8 mouse cellular contexts compared by ENCODE assay signal in genomic region chr7:24653681-24654080, GRCm38 (mm10). TPM values are rescaled to one million over a fixed set of nuclear protein-coding genes. Genes with fewer than 3 reads are reported as not detected.
A peak's percentile ranks its signal among the peaks of the same experiment; 100 is the strongest.
DNase-seq lines count a peak whose midpoint lies in the region; ATAC-seq and TF ChIP-seq lines count a peak whose summit lies in the region.

No protein-coding gene starts in this region.

- no peaks in the 10 kb centered on the region for H3K9me3 ChIP-seq in liver, embryonic 14.5 days (ENCODE audit: control insufficient read depth, low read length)

- TF ChIP-seq EP300 in liver, embryonic 14.5 days (IDR thresholded peaks at IDR 0.05; ENCODE audit: low read depth), result no peak

- 20% methylated on average over 7 of the region's 7 CpGs for WGBS in liver, embryonic 14.5 days (ENCODE audit: insufficient replicate concordance)

- H3K4me2 ChIP-seq in liver, embryonic 14.5 days (ENCODE audit: low read depth), result no peak overlapping the region

- H3K4me3 ChIP-seq in liver, embryonic 14.5 days (ENCODE audit: insufficient read depth in 1 of 2, low read depth in 2 of 2, low read length in 2 of 2), result no peak overlapping the region

- peaks cover 0 to 3% of the 10 kb centered on the region in 2 experiments; a peak in 1 of 4 replicates for H3K4me1 ChIP-seq in liver, embryonic 14.5 days (replicated peaks; ENCODE audit: control insufficient read depth in 2 of 2, insufficient read depth in 2 of 2, low read length in 1 of 2)

- no peaks in the 10 kb centered on the region for H3K36me3 ChIP-seq in liver, embryonic 14.5 days (replicated peaks; ENCODE audit: control insufficient read depth, insufficient read depth, low read depth)

- peak; percentile 14 for DNase-seq in left cerebral cortex, adult 11 months (ENCODE audit: low spot score)
- DNase-seq in left cerebral cortex, adult 8-10 months (ENCODE audit: low spot score in 2 of 2), result no peak
- peak; percentile 62 for DNase-seq in NIH3T3 (ENCODE audit: low read depth)
- DNase-seq in cerebellum, postnatal 36 days, result peak; percentile 46 to 56
- peak; percentile 84 for DNase-seq in induced T-regulatory cell, adult 2 months (ENCODE audit: low read depth)
- peak in 2 of 3 experiments; percentile 15 to 32 for DNase-seq in liver, embryonic 14.5 days (ENCODE audit: low read depth in 3 of 3, low spot score in 3 of 3)
- peak; percentile 82 for DNase-seq in retina, embryonic 14.5 days (ENCODE audit: low spot score)
- peak; percentile 58 for DNase-seq in urinary bladder, postnatal 14 days (ENCODE audit: low spot score)

- no peak overlapping the region for H3K27ac ChIP-seq in liver, embryonic 14.5 days

- peak; percentile 94 for TF ChIP-seq CTCF in liver, embryonic 14.5 days (IDR thresholded peaks at IDR 0.05; ENCODE audit: low read depth)

- no peak overlapping the region for H3K9ac ChIP-seq in liver, embryonic 14.5 days (replicated peaks)

- H3K27me3 ChIP-seq in liver, embryonic 14.5 days (ENCODE audit: control insufficient read depth, insufficient read depth, low read length), result no peaks in the 10 kb centered on the region

- no peak for ATAC-seq in liver, embryonic 14.5 days (ENCODE audit: insufficient read depth)

RNA-seq across cellular contexts. Expression of gene Lypd3, which starts 17.3 kb away (rescaled TPM):
- 1 to 10 TPM in 1 of 4 experiments, under 1 TPM in 3; 0.44 to 1.3 (median 0.63) TPM for total RNA-seq in left cerebral cortex, adult 8-10 months (2022)
- polyA plus RNA-seq in liver, embryonic 14.5 days (2012; rRNA removed), result 0.03 TPM in 1 of 2 replicates, not detected in the other
- not detected in 2 replicates for polyA plus RNA-seq in liver, embryonic 14.5 days (2014; fragmentation: Nextera tagmentation; extraction: Ambion mirVana)

RNA-seq across cellular contexts. Expression of gene Tex101, which starts 22.8 kb away (rescaled TPM):
- not detected for total RNA-seq in left cerebral cortex, adult 8-10 months (2022)
- polyA plus RNA-seq in liver, embryonic 14.5 days (2012; rRNA removed), result not detected in 2 replicates
- polyA plus RNA-seq in liver, embryonic 14.5 days (2014; fragmentation: Nextera tagmentation; extraction: Ambion mirVana), result not detected in 2 replicates

RNA-seq across cellular contexts. Expression of gene Phldb3, which starts 43.1 kb away (rescaled TPM):
- under 1 TPM in 3 of 4 experiments, not detected in 1; 0.13 to 0.39 (median 0.27) TPM for total RNA-seq in left cerebral cortex, adult 8-10 months (2022)
- 0.38 and 0.59 TPM in 2 replicates for polyA plus RNA-seq in liver, embryonic 14.5 days (2012; rRNA removed)
- polyA plus RNA-seq in liver, embryonic 14.5 days (2014; fragmentation: Nextera tagmentation; extraction: Ambion mirVana), result 0.06 and 0.15 TPM in 2 replicates

RNA-seq across cellular contexts. Expression of gene BC049730, which starts 55.4 kb away (rescaled TPM):
- total RNA-seq in left cerebral cortex, adult 8-10 months (2022), result not detected
- polyA plus RNA-seq in liver, embryonic 14.5 days (2012; rRNA removed), result not detected in 2 replicates
- polyA plus RNA-seq in liver, embryonic 14.5 days (2014; fragmentation: Nextera tagmentation; extraction: Ambion mirVana), result not detected in 2 replicates

Comparison
In these comparisons a context has a peak if more than half of its experiments do, and no peak if none do; other contexts are left out.
1. DNase-seq: peak in left cerebral cortex, adult 11 months (single experiment), NIH3T3 (single experiment), cerebellum, postnatal 36 days (2 of 2), induced T-regulatory cell, adult 2 months (single experiment), liver, embryonic 14.5 days (2 of 3), retina, embryonic 14.5 days (single experiment) and urinary bladder, postnatal 14 days (single experiment); none in left cerebral cortex, adult 8-10 months (0 of 2).